ENCODE assay signal across 8 mouse cellular contexts in genomic region chr2:26571826-26572225, GRCm38 (mm10). TPM values are rescaled to one million over a fixed set of nuclear protein-coding genes. Genes with fewer than 3 reads are reported as not detected.
DNase-seq lines count a peak whose midpoint lies in the region; TF ChIP-seq lines count a peak whose summit lies in the region.

No protein-coding gene starts in this region.

- TF ChIP-seq CTCF in spleen, adult 2 months (IDR thresholded peaks at IDR 0.05; ENCODE audit: extremely low read depth, insufficient read depth, insufficient read length, insufficient replicate concordance), result no peak
- no peak for TF ChIP-seq CTCF in liver, adult 2 months (IDR thresholded peaks at IDR 0.05; ENCODE audit: low read depth, low read length)

- WGBS in spleen, adult 2 months, result 43% methylated on average over 5 of the region's 5 CpGs
- WGBS in liver, adult 2 months, result 62% methylated on average over 5 of the region's 5 CpGs

- H3K9ac ChIP-seq in liver, adult 2 months (ENCODE audit: low read depth, low read length), result no peak overlapping the region

- H3K79me2 ChIP-seq in liver, adult 2 months (ENCODE audit: control insufficient read depth, insufficient read depth, low read length), result no peaks in the 10 kb centered on the region

- H3K4me3 ChIP-seq in spleen, adult 2 months (ENCODE audit: extremely low read depth, insufficient read depth, insufficient read length), result no peak overlapping the region
- H3K4me3 ChIP-seq in liver, adult 2 months (ENCODE audit: insufficient read depth, low read depth, low read length), result no peak overlapping the region

- H3K27me3 ChIP-seq in spleen, adult 2 months (ENCODE audit: control insufficient read depth, insufficient read depth, low read length), result no peaks in the 10 kb centered on the region
- H3K27me3 ChIP-seq in liver, adult 2 months (ENCODE audit: control insufficient read depth, insufficient read depth, low read length), result no peaks in the 10 kb centered on the region

- TF ChIP-seq POLR2A in spleen, adult 2 months (IDR thresholded peaks at IDR 0.05; ENCODE audit: low read depth, low read length), result no peak
- no peak for TF ChIP-seq POLR2A in liver, adult 2 months (IDR thresholded peaks at IDR 0.05; ENCODE audit: extremely low read depth, insufficient read depth, low read length)

- H3K4me1 ChIP-seq in spleen, adult 2 months (ENCODE audit: control insufficient read depth, insufficient read depth, insufficient read length), result no peaks in the 10 kb centered on the region
- H3K4me1 ChIP-seq in liver, adult 2 months (ENCODE audit: control insufficient read depth, insufficient read depth, low read length), result peaks cover 4% of the 10 kb centered on the region; the same call in 1 of the 2 replicates

- DNase-seq in spleen, adult 2 months (ENCODE audit: low read depth in 1 of 2, low spot score in 2 of 2), result no peak
- DNase-seq in spleen, postnatal 4 days (ENCODE audit: low spot score in 2 of 2), result no peak
- DNase-seq in heart, postnatal 14 days, result peak; percentile 63 to 71
- DNase-seq in liver, adult 2 months (ENCODE audit: extremely low read depth, low read depth, low spot score), result no peak
- DNase-seq in yolk sac, embryonic 10.5 days (ENCODE audit: low spot score), result peak; percentile 59
- no peak for DNase-seq in cerebellum, postnatal 4 days (ENCODE audit: low spot score in 2 of 2)
- no peak for DNase-seq in right cerebral cortex, adult 2 months (ENCODE audit: low spot score in 2 of 2)
- DNase-seq in Muller cell, postnatal 12 days (ENCODE audit: inconsistent ontology term), result no peak

- intact Hi-C loops in heart, postnatal 14 days (cut with DNase I), result loop anchor here (1.0 kb wide), 1 partner anchor 12 kb away; no protein-coding TSS in a partner anchor

- H3K27ac ChIP-seq in spleen, adult 2 months (ENCODE audit: insufficient read depth, low read length), result peak overlapping the region; percentile 50
- peak overlapping the region; percentile 67 for H3K27ac ChIP-seq in liver, adult 2 months (replicated peaks; ENCODE audit: insufficient read depth, low read depth, low read length)

- no peaks in the 10 kb centered on the region for H3K36me3 ChIP-seq in spleen, adult 2 months (ENCODE audit: control insufficient read depth, insufficient read depth, low read length)
- H3K36me3 ChIP-seq in liver, adult 2 months (ENCODE audit: control insufficient read depth, insufficient read depth, low read length), result no peaks in the 10 kb centered on the region

RNA-seq across cellular contexts. Expression of gene Egfl7, which starts 8.0 kb away (rescaled TPM):
- polyA plus RNA-seq in spleen, adult 2 months (2012; rRNA removed), result 167 and 196 TPM in 2 replicates
- total RNA-seq in heart, postnatal 14 days (2021), result 100 to 1,000 TPM; 224 to 237 TPM
- 58.6 and 67.0 TPM in 2 replicates for total RNA-seq in liver, adult 2 months (2014; rRNA removed)
- 60.7 and 90.0 TPM in 2 replicates for polyA plus RNA-seq in liver, adult 2 months (2012; rRNA removed)

RNA-seq across cellular contexts. Expression of gene Gm20532, which starts 14.6 kb away (rescaled TPM):
- polyA plus RNA-seq in spleen, adult 2 months (2012; rRNA removed), result not detected in 2 replicates
- total RNA-seq in heart, postnatal 14 days (2021), result not detected
- not detected in 2 replicates for total RNA-seq in liver, adult 2 months (2014; rRNA removed)
- not detected in 2 replicates for polyA plus RNA-seq in liver, adult 2 months (2012; rRNA removed)

RNA-seq across cellular contexts. Expression of gene Agpat2, which starts 32.4 kb away (rescaled TPM):
- 22.7 and 27.7 TPM in 2 replicates for polyA plus RNA-seq in spleen, adult 2 months (2012; rRNA removed)
- 10 to 100 TPM; 47.8 to 51.8 TPM for total RNA-seq in heart, postnatal 14 days (2021)
- total RNA-seq in liver, adult 2 months (2014; rRNA removed), result 116 and 153 TPM in 2 replicates
- 421 and 511 TPM in 2 replicates for polyA plus RNA-seq in liver, adult 2 months (2012; rRNA removed)

RNA-seq across cellular contexts. Expression of gene Notch1, which starts 55.4 kb away (rescaled TPM):
- 34.6 and 39.6 TPM in 2 replicates for polyA plus RNA-seq in spleen, adult 2 months (2012; rRNA removed)
- total RNA-seq in heart, postnatal 14 days (2021), result 10 to 100 TPM; 43.8 to 49.4 TPM
- 6.2 and 13.8 TPM in 2 replicates for total RNA-seq in liver, adult 2 months (2014; rRNA removed)
- 9.1 and 9.7 TPM in 2 replicates for polyA plus RNA-seq in liver, adult 2 months (2012; rRNA removed)

RNA-seq across cellular contexts. Expression of gene Fam69b, which starts 56.4 kb away (rescaled TPM):
- polyA plus RNA-seq in spleen, adult 2 months (2012; rRNA removed), result 3.0 and 3.6 TPM in 2 replicates
- 10 to 100 TPM; 15.4 to 17.0 TPM for total RNA-seq in heart, postnatal 14 days (2021)
- total RNA-seq in liver, adult 2 months (2014; rRNA removed), result 0.09 and 0.13 TPM in 2 replicates
- polyA plus RNA-seq in liver, adult 2 months (2012; rRNA removed), result 0.41 and 0.60 TPM in 2 replicates

Comparison
In these comparisons a context has a peak if more than half of its experiments do, and no peak if none do; other contexts are left out.
1. DNase-seq: peak in heart, postnatal 14 days (2 of 2) and yolk sac, embryonic 10.5 days (single experiment); none in spleen, adult 2 months (0 of 2), spleen, postnatal 4 days (0 of 2), liver, adult 2 months (single experiment), cerebellum, postnatal 4 days (0 of 2), right cerebral cortex, adult 2 months (0 of 2) and Muller cell, postnatal 12 days (single experiment).